Mouse (Mus musculus) brain, embryonic 14.5 days (tissue): ENCODE measurements around the gene Zbtb26.

Experiments
- CTCF ChIP-seq: fragments of 200-500 bp; IDR thresholded peaks from 2 replicates; pipeline ENCODE4 v1.5.1; 2012; ENCODE audit warnings: inconsistent platforms, mild to moderate bottlenecking, moderate library complexity, borderline replicate concordance; ENCODE audit not compliant: insufficient read depth, insufficient read length; ENCODE audit errors: extremely low read depth
- POLR2A ChIP-seq: fragments of 200-500 bp; IDR thresholded peaks from 2 replicates; pipeline ENCODE4 v1.6.1; 2012; ENCODE audit warnings: mild to moderate bottlenecking, inconsistent platforms, borderline replicate concordance; ENCODE audit not compliant: poor library complexity, insufficient read depth, insufficient read length, severe bottlenecking; ENCODE audit errors: extremely low read depth

DNA sequence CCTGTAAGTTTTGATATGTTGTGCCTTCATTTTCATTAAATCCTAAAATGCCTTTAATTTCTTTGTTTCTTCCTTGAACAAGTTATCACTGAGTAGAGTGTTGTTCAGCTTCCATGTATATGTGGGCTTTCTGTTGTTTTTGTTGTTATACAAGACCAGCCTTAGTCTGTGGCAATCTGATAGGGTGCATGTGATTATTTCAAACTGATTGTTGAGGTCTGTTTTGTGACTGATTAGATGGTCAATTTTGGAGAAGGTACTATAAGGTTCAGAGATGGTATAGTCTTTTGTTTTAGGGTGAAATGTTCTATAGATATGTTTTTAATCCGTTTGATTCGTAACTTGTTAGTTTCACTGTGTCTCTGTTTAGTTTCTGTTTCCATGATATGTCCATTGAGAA is 37.1 kb upstream of the Zbtb26 start:
- TF ChIP-seq CTCF (no peak), POLR2A (no peak)
